Mouse (Mus musculus): ENCODE results near the gene Enox1.
"Not testable (repeated sequence)": the region's sequence is repeated elsewhere in the genome, so short reads cannot be mapped to it uniquely, and the experiment has no call there.

The Enox1 gene

GRCm38 (mm10) chr14:77511137-77511870 is 354.7 kb downstream of the Enox1 start:
- no peak for DNase-seq (ENCODE audit: low spot score)

DNA sequence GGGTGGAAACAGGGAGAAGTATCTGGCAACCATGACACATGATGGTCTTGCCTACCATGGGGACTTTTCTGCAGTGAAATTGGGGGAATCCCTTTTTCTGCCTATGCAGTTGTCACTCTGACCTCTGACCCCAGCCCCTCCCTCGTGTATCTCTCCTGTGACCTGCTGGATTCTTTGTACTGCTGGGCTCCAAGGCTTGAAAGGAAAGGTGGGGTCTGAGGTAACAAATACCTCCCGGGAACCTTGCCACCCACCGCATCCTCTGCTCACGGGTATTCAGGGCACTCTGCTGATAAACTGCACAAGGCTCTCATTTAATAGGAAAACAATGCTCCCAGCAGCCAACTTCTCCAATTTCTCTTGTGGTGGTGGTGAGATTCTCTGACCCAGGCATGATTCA is 361.5 kb downstream of the Enox1 start:
- DNase-seq (ENCODE audit: low spot score): no peak

DNA sequence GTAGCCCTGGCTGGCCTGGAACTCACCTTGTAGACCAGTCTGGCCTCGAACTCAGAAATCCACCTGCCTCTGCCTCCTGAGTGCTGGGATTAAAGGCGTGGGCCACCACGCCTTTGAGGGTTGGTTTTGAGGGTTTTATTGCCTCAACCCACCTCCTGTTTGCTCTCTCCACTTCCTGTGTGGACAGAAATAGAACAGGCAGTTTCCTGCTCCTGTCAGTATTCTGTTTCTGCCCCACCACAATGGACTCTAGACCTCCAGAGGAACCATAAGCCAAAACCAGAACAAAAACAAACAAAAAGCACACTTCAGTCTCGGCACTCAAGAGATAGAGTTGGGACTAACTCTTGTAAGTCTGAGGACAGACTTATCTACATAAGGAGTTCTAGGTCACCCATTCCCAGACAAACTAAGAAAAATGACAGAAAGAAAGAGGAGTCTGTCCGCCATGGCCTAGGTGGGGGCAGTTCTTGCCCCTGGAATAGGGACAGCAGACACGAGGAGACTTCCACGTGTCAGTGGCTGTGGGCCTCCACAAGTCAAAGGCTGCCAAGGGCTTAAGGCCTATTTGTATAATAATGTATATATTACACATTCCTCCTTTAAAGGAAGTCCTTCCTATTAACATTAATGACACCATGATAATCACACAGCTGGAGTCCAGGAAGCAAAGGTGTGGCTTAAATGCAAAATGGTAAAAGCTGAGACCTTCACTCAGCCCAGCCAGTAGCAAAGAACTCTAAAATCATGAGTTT is 362.6 kb downstream of the Enox1 start:
- DNase-seq (ENCODE audit: low spot score): no peak

- no peak for DNase-seq (ENCODE audit: low spot score)
These were observed 363.1 kb downstream of the Enox1 start for GRCm38 (mm10) chr14:77519701-77520100.

DNA sequence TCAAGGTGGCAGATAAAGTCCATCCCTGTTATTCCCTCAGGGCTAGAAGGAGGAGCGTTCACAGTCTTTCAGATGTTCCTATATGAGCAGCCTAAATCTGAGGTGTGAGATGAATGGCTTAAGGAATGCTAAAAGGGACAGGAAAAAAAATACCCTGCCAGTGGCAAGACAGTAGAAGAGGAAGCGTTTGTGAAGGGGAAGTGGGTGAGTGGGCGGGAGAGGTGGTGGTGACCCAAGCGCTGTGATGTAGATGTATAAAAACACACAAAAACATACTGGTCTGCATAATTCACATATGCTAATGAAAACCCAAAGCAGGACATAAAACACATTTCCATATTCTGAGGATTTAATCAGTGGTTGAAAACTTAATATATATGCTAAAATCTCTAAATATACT is 367.7 kb downstream of the Enox1 start:
- no peak for DNase-seq (ENCODE audit: low spot score)

GRCm38 (mm10) chr14:77526262-77526661 is 369.7 kb downstream of the Enox1 start:
- no peak for DNase-seq (ENCODE audit: low spot score)

- DNase-seq (ENCODE audit: low spot score): no peak
These were observed 372.6 kb downstream of the Enox1 start for GRCm38 (mm10) chr14:77529201-77529600.

DNA sequence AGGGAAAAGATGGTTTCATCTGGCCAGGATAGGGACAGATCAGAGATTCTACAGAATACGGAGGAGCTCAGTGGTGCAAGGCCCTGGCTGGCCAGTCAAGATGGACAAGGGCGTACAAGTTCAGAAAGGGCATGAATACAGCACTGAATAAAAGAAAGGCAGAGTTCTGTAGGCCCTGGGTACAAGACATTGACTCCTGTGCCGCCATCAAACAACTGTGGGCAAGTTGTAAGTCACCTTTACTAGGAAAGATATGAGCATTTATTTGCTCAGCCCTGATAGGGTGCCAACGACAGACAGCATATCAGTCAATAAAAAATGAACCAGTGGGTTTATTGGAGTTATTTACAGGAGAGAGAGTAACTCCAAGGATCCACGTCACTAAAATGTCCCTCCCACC is 373.1 kb downstream of the Enox1 start:
- no peak for DNase-seq (ENCODE audit: low spot score)

GRCm38 (mm10) chr14:77533638-77534037 is 377.1 kb downstream of the Enox1 start:
- no peak for DNase-seq (ENCODE audit: low spot score)

GRCm38 (mm10) chr14:77534120-77534519 is 377.6 kb downstream of the Enox1 start:
- DNase-seq (ENCODE audit: low spot score): no peak

DNA sequence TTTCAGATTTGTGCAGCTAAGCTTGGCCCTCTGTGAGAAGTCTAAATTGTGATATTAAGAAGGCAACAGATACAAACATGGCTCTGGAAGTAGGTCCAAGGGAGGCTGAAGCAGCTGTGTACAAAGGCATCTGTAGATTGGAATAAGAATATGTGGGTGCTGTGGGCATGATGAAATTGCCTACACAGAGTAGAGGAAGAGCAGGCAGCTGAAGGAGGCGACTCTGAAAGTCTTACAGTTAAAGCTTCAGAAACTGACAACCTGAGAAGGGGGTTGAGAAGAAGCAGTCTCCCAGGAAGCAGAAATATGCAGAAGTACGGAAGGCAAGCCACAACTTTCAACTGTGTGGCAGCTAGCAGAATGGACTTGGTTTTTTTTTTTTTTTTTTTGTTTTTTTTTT is 380.0 kb downstream of the Enox1 start:
- DNase-seq (ENCODE audit: low spot score): no peak

DNA sequence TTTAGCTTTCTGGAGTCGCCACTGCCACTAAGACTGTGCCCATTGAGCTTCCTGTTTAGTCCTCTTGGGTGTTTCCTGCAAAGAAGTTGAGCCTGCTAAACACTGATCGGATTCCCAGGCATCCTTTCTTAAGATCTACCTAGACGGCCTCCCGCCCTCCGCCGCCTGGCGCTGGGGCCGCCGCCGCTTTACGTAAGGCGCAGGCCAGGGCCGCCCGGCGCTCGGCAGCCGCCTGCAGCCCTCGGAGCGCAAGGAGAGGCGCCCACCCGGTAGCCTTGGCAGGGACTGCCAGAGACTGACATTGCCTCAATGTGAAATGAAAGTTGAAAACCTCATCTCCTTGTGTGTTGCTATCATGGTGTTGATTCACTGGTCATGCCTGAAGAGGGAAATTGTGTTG is 383.0 kb downstream of the Enox1 start:
- DNase-seq (ENCODE audit: low spot score): not testable (repeated sequence)

DNA sequence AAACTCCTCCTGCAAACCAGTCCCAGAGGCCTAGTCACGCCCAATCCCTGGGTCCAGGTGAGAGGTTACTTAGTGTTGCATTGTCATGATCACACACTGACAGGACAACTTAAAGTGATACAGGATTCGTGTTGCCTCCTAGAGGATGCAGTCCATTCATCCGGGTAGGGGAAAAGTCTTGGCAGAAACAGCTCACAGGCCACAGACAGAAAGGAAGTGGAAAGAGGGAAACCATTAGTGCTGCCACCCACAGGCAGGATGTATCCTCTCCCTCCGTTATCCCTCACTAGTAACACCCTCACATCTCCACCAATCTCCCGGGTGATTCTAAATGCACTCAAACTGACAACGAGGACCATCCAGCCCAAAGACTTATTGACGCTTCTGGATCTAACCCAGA is 385.4 kb downstream of the Enox1 start:
- no peak for DNase-seq (ENCODE audit: low spot score)

GRCm38 (mm10) chr14:77546531-77547274 is 390.1 kb downstream of the Enox1 start:
- DNase-seq (ENCODE audit: low spot score): no peak

DNA sequence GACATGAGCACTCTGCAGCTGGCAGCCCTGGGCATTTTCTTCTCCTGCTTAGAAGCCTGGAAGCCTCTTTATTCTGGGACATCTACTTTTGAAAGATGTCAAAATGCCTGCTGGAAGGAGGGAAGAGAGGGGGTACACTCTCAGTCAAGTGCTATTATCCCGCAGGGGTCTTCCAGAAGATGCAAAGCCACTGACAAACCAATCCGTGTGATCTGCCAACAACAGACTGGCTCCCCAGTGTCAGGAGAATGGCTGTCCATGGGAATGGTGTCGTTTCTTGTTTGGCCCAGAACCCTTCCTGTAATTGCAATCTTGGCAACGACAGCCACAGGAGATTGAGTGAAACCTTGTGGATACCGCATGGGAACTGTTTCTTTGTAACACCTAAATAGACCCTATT is 390.8 kb downstream of the Enox1 start:
- no peak for DNase-seq (ENCODE audit: low spot score)

GRCm38 (mm10) chr14:77548963-77549362 is 392.4 kb downstream of the Enox1 start:
- no peak for DNase-seq (ENCODE audit: low spot score)

- DNase-seq (ENCODE audit: low spot score): no peak
These were observed 401.0 kb downstream of the Enox1 start for GRCm38 (mm10) chr14:77557446-77558070.

DNA sequence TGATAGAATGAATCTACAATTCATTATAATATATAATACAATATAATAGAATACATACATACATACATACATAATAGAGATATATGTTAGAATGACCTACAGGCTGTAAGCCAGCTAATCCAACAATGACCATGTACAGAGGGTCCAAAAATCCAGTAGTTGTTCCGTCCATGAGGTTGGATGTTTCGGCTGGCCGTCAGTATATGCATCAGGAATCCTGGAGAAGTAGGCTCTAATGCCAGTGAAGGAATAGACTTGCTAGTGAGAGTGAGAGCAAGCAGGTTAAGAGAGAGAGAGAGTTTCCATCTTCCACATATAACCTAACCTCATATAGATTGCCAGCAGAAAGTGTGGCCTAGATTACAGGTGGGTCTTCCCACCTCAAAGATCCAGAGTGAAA is 402.3 kb downstream of the Enox1 start:
- DNase-seq (ENCODE audit: low spot score): no peak

DNA sequence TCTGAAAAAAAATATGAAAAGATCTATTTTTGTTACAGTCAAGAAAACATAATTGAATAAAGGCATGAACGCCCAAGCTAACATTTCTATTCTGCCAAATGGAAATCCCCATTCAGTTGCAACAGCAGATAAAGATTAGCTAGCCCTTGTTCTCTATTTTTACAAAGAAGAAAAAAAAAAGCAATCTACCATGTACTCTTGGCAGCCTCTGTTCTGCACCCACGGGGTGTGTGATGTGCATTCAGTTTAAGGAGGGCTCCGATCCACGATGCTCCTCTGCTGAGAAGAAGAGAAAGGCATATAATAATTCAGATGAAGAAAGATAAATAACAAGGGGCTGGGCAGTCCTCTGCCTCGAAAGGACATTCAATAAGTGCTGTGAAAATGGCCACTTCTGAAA is 403.2 kb downstream of the Enox1 start:
- no peak for DNase-seq (ENCODE audit: low spot score)

- no peak for DNase-seq (ENCODE audit: low spot score)
These were observed 405.4 kb downstream of the Enox1 start for GRCm38 (mm10) chr14:77561808-77562583.

GRCm38 (mm10) chr14:77563922-77564321 is 407.4 kb downstream of the Enox1 start:
- DNase-seq (ENCODE audit: low spot score): no peak

DNA sequence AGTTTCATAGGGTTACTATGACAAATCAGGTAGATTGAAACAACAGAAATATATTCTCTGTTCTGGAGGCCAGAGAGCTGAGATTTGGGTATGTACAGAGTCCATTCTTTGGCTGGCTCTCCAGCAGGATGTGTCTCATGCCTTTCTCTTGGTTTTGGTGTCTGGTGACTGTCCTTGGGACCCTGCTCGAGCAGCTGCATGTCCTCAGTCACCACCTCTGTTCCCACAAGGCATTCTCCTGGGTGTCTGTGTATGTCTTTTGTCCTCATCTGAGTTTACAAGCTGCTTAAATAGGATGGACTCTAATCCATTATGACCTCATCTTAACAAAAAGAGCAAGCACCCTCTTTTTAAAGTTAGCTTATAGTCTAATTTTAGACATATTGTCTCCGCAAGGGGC is 410.6 kb downstream of the Enox1 start:
- no peak for DNase-seq (ENCODE audit: low spot score)
